Mouse (Mus musculus) Muller cell, postnatal 12 days (primary cell): ENCODE measurements at regions not wholly inside any gene's neighbourhood (a gene's known extent, or its start where the extent isn't known, plus 50 kb on each side); places are given as distances from the start of the nearest gene placed in this dataset.

Source experiments
- DNase-seq: peaks from one replicate; pipeline ENCODE4 v3.0.0-alpha.2; 2015; ENCODE audit errors: inconsistent ontology term

DNA sequence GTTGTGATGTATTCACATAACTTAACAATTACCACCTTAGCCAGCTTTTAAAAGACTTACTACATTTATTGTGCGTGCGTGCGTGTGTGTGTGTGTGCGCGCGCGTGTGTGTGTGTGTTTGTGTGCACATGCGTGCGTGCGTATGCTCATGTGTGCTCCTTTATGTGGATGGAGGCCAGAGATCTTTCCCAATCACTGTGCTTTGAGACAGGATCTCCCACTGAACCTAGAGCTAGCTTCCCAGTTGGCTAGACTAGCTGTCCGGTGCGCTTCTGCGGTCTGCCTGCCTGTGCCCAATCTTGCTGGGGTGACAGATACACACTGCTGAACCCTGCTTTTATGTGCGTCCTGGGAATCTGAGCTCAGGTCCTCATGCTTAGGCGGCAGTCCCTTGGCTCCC is 50.1 kb upstream of the Arhgap29 start:
- no peak for DNase-seq

DNA sequence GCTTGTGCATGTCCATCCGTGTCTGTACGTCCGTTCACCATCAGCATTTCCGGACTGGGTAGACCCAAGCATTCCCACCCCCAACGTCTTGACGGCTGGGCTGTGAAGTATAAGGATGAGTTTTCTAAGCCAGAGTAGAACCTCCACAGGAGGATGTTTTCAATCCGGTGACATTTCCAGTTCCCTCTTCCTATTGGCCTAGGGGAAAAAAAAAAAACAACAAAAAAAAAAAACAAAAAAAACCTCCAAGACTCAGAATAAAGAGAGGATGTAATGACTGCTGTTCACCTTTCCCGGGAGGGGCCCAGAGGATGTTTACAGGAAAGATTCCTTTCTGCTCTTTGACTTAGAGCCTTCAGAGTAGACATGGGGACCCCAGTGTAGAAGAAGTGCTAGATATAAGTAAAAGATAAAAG is 51.9 kb upstream of the Arhgap29 start:
- no peak for DNase-seq

DNA sequence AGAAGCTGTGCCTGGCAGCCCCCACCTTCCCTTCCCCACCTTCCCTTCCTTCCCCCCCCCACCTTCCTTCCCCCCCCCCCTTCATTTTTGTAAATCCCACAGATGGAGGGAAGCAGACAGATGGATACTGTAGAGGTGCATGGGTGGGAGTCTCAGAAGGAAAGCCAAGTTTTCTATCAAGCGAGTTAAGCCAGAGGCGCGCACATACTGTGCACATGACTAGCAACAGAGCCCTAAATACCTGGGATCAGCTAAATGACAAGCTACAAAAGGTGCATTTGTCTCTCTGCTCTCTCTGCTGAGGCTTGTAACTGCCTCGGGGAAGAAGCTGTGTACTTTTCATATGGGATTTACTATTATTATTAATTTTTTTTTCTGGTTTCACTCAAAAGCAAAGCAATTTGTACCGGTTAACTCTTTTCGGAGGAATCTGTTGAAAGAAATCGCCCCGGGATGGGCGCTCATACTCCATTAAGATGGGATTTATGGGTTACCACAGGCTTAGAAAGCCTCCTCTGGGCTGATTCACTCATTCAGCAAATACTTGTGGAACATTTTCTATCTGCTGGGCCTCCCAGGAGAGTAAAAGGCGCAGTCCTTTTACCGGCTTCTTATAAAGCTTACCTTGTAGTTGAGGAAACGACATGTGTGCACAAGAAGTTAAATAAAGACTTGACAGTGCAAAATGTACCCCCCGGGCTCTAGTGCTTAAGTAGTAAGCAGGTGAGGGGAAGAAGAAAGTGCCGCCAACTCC is 54.3 kb upstream of the Arhgap29 start:
- no peak for DNase-seq

DNA sequence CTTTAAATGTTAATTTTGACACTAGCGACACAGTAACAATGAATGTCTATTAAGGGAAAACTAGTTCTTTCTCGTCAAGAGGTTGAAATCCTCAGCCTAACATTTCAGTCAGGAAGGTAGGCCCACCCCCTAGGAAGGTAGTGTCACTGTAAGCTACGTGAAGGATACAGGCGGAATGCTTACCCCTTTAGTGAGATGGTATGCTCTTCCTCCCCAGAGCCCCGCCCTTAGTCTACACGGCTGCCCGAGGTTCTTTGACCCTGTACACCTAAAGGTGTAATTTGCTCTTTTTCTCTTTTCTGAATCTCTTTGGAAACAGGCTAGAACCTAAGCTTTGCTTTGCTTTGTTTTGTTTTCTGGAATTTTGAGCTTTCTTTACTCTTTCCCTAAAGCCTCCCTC is 58.7 kb upstream of the Arhgap29 start:
- no peak for DNase-seq

GRCm38 (mm10) chr3:121892675-121893074 is 59.7 kb upstream of the Arhgap29 start:
- DNase-seq = no peak

DNA sequence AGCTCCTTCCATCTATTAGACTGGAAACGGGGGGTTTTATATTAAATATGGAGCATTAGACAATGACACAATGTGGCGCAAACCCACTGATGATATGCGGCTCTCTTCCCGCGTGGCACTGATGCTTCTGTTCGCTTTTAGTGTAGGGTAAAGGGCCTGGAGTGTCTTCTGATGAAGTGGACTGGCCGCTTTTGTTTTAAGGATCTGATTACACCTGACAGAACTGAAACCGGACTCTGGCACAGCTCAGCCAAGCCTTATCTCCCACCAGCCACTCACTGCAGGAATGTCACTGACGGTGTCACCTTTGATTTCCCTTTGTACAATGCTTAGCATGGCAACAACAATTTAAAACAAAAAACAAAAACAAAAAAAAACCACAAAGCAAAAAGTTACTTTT is 61.0 kb upstream of the Arhgap29 start:
- no peak for DNase-seq

DNA sequence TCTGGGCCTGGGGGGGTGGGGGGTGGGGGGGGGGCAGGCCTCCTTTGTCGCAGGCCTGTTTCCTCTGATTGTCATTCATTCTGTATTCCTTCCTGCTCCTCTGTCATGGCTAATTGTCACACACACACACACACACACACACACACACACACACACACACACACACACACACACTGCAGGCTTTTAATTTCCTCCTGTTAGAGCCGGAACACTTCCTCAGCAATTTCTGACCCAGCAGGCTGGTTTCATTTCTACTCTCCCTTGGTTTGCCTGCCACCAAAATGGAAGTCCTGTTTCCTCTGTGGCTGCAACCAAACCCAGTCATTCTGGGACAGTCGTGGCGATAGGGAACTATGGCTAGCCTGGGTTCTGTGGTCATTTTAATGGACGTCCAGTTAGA is 61.8 kb upstream of the Arhgap29 start:
- no peak for DNase-seq

DNA sequence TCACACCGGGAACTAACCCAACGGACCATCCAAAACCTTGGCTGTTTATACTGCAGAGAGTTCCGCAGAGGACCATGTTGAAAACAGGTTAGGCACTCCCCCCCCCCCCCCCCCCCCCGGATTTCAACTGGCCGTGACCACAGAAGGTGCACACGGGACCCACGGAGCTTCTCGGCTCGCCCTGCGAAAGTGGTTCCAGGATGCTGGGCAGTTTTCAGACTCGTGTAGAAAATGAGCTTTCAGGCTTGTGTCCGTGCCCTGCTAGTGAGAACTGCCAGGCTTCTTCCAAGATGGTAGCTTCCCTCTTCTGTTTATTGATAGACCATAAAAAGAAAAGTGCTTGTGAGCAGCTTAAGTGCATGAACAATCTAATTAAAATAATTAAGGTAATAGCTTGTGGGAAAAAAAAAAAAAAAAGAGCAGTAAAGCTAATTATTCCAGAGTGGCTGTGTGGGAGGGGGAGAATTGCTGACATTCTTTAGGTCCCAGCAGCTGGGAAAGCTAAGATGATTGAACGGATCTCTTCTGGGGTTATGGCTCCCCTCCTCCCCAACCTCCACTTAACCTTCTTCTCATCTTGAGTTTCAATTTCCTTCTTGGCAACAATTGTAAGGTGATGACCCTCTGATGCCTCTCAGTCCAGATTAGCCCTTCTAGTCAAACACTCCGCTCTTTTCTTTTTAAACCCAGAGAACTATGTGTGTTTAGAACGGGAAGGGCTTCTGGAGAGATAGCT is 65.3 kb upstream of the Arhgap29 start:
- DNase-seq = peak; percentile 61

DNA sequence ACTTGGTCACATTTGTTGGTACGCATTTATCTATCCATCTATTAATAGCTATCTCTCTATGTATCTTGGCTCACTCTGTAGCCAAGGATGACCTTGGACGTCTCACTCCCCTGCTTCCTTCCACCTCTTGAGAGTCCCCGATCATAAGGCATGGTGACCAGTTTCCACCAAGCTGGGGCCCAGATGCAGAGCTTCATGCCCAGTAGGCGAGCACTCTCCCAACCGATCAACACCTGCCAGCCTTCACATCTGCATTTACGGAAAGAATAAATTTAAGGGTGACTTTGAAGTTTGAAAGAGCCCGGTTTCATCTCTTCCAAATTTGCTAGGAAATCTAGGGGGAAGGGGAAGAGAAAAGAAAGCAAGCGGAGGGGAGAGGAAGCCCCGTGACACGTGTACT is 66.0 kb upstream of the Arhgap29 start:
- no peak for DNase-seq

- DNase-seq = no peak
Measured at GRCm38 (mm10) chr3:121885265-121886178, 66.8 kb upstream of the Arhgap29 start.

DNA sequence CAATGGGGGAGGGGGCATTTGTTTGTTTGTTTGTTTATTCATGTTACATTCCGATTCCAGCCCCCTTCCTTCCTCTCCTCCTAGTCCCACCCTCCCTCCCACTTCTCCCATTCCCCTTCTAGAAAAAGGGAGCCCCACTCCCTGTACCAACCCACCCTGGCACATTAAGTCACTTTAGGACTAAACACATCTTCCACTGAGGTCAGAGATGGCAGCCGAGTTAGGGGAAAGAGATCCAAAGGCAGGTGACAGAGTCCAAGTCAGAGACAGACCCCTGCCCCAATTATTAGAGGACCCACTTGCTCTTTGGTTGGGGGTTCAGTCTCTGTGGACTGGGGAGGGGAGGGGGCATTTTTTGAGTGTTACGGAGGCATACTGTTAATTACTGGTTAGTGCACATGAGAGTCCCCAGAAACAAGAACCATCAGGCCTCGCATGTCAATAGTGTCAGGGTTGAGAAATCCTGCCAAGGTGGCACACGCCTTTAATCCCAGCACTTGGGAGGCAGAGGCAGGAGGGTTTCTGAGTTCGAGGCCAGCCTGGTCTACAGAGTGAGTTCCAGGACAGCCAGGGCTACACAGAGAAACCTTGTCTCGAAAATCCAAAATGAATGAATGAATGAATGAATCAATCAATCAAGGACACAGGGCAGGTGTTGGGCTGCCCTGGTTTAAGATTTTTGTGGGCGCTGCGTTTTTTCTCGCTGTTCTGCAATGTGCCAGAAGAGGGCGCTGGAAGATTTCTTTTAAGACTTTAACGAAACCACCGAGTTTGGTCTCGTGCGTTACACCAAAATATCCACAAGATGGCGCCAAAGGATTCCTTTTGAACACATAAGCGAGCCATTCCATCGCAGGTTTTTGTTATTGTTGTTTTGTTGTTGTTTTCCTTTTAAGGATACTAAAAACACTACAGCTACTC is 67.8 kb upstream of the Arhgap29 start:
- peak; percentile 76 for DNase-seq

- no peak for DNase-seq
Measured at GRCm38 (mm10) chr3:121880355-121880754, 65.3 kb upstream of the Abcd3 start.

DNA sequence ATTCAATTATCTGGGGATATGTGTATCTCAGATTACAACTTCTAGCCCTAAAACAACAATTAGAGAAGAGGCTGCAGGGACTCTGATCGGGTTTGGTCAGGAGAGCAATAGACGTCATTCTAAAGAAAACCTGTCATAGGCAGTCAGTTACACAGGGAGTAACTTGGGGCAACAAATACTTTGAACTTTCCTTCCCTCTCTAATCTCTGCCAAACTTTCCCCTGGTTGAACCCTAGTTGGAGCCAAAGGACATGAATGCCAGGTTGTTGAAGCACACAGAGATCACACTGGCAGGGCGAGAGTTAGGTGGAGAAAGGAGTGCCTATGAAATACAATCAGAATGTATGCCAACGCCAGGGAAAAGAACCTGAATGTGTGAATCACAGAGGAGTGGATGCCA is 60.0 kb upstream of the Abcd3 start:
- no peak for DNase-seq

DNA sequence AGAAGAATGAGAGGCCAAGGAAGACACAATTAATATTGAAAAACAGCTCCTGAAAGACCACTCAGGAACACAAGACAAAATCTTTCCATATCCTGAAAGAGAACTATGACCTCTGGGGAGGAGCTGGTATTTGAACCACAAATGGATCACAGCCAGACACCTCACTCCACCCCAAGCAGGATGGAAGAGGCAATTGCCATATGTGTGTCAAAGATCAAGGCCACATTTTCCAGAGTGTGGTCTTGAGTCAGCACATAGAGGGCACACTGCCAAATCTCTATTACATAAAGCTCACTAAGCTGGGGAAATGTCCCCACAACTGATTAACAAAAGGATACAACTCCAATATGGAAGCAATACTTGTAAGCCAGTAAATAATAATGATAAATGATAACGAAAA is 59.5 kb upstream of the Abcd3 start:
- DNase-seq = peak; percentile 83

DNA sequence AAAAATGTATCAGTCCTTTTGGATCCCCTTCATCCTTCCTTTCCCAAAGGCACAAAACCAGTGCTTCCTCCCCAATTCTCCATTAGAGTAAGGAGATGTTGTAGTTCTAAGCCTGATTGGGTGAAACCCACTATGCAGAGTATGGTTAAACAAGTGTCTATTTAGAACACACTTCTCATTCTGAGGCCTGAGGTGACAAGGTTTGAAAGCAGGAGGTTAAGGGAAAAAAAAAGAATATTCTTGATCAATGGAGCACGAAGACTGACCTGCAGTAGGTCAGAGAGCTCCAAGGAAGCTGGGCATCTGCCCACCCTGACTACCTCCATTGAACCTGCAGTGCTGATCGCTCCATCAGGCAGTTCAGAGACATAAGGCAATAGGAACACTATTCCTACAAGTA is 58.5 kb upstream of the Abcd3 start:
- DNase-seq = no peak

DNA sequence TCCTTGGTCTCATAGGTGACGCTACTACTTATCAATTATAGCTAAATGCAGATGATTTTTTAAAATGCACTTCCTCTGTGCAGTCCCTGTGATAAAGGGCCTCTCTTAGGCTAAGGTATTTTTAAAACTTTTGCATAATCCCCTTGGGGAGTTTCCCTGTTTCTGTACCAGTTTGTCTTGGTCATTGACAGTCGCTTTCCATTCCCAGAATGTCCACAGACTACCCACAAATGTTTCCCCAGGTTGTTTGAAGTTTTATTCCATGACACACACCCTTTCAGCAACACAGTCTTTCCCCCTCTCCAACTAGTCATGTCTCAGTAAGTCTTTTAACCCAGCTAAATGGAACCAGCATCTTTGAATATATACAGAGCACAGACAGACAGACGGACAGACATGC is 57.6 kb upstream of the Abcd3 start:
- DNase-seq = no peak

DNA sequence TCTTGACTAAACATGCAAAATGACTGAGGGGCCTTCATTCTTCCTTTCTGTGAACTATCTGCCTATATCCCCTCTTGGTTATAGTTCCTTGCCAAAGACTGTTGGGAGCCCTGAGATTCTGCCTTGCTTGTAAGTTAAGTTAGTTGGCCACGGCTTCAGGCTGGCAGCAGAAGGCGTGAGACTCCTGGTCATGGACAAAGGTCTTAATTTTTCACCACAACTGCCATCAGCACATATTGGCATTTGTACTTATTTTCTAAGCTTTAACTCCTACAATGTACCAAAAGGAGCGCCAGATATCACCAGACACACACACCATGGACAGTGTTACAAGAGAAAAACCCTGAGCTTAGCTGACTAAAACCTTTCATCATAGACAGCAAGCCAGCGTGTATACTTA is 56.7 kb upstream of the Abcd3 start:
- no peak for DNase-seq

GRCm38 (mm10) chr3:121870726-121871125 is 55.6 kb upstream of the Abcd3 start:
- DNase-seq = no peak

GRCm38 (mm10) chr3:121869694-121870093 is 54.6 kb upstream of the Abcd3 start:
- no peak for DNase-seq

DNA sequence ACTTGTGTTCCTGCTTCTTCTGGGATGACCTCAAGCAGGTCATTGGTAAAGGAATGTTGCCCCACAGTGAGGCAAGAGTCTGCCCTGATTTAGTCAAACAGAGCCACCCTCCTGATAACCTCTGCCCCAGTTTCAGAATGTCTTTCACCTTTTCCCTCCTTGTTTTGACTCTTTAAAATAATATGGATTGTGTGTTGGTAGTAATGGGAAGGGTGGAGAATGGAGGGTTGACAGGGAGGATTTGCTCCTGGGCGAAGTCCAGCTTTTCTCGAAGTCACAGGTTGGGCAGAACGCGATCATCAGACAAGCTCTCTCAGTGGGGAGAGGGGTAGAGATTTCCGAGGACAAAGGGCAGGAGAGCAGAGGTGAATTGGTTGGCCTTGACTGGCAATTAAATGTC is 52.2 kb upstream of the Abcd3 start:
- no peak for DNase-seq

DNA sequence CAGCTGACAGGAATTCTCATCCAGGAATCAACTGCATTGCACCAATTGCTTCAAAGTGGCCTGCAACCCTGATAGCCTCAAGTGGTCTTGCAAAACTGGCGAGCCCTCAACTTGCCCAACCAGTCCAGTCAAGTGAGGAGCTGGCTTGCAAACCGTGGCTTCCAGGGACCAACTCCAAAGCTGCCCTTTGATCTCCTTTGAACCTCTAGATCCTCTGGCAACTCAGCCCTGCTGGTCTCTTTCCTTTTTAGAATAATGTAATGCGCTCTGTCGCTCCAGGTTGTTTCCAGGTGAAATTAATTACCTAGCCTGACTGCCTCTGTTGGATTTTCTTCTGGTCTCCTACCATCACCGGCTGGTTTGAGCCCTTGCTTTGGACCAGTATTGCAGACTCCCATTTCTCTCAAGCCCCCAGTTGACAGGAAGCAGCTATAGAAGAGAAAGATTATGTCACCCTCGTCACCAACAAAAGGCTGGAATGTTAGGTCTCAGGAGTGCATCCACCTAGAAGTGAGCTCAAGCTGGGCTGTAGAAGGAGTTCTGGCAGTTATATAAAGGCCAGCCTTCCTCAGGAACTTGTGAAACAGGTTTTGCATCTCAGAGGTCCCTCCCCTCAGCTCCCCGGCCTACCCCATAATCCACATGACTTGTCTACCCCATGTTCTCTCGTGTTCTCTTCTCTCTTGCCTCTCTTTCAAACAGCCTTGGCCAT is 49.8 kb upstream of the Abcd3 start:
- no peak for DNase-seq
